Mouse (Mus musculus): ENCODE measurements around the gene Stk40. TPM values are rescaled to one million over a fixed set of nuclear protein-coding genes. Genes with fewer than 3 reads are reported as not detected.

Gene Stk40
- total and polyA plus RNA-seq, 3 experiments = 33.2 to 56.0 (median 43.0) TPM

DNA sequence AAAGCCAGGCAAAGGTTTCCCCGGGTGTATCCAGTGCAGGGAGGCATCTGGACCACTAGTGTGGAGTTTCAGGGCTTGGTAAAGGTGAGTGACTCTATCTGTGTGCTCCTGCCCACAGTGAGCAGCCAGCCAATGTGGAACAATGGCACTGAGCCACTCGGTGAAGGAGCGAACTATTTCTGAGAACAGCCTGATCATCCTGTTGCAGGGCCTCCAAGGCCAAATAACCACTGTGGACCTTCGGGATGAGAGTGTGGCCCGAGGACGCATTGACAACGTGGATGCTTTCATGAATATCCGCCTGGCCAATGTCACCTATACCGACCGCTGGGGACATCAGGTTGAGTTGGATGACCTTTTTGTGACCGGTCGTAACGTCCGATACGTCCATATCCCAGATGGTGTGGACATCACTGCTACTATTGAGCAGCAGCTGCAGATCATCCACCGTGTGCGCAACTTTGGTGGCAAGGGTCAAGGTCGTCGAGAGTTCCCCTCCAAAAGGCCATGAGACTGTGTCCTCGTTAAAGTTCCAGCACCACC, 6.0 kb upstream of the Stk40 start:
- DNase-seq = peak; percentile 30

DNA sequence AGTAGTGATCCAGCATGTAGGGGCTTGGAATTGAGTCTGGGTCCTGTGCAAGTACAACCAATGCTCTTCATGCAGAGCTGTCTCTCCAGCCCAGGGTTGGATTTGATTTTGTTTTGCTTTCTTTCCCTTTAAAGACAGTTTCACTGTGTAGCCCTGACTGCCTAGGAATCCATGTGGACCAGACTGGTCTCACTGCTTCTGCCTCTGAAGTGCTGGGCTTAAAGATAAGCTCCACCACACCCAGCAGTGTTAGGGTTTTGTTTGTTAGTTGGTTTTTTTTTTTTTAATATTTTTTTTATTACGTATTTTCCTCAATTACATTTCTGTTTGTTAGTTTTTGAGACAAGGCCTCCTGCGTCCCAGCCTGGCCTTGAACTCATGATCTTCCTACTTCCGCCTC, 4.4 kb upstream of the Stk40 start:
- DNase-seq = no peak

DNA sequence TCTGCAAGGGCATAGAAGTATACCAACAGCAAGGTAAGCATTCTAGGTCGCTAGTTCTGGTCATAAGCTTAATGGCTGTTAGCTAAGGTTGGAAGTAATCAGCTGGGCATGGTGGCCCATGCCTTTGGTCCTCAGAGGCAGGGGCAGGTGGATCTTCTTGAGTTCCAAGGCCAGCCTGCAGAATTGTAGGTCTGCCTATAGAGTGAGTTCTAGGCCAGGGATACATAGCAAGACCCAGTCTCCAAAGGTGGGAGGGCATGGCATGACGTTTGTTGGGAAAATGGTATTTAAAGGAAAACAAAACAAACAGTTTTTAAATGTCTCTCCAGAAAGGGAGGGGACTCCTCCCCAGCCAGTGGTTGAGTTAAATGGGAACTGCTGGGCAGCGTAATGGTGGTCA, 3.0 kb upstream of the Stk40 start:
- DNase-seq = no peak

DNA sequence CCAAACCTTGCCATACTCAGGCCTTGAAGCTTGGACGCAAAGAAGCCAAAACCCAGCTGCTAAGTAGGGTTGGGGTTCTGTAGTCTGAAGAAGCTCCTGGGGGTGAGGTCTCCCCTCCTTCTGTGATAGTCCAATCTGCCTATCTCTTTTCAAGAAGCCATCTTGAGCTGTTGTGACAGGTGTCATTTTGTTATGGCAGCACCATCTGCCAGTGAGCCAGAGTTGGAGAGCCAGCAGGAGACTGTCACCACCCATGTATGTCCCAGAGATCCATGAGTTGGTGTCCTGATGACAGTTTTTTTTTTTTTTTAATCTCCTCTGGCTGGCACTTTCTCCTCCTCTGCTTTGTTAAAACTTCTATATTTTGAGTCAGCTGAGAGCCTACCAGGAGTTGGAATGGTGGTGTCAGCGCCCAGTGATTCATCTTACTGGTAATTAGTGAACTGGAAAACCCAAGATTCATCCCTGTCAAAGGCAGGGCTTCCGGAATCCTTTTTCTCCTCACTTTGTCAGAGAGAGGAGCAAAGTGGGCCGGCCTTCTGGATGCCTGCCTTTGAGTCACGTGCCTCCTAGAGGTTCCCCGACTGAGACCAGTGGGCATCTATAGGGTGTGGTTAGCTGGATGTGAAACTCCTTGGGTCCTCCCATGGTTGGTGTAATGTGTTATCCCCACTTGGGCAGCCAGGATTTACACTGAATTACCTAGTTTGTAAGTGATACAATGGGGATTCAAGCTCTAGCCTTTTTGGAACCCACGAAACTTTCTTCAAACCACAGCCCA, 1.5 kb upstream of the Stk40 start:
- peak; percentile 57 for DNase-seq

DNA sequence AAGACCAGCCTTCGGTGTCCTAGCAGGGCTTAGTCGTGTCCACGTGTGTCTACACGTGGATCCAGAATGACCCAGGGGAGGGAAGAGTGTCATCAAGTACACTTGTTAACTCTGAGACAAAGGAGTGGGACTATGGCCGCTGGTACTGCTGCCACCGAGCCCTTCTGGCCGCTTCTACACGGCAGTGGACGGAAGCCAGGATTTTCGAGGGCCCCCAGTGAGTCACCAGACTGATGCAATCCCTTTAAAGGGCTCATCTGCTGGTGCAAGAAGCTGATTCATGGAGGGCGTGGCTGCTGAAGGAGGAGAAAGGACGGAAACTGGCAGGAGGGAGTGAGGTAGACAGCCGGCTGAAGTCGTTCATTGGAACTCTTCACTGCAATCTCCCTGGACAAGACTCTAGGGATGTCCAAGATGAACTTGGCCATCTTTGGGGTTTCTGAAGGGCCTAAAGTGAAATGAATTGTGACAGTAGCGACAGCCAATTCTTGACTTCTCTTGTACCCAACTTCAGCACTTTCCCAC, 638 bp upstream of the Stk40 start:
- peak; percentile 97 for DNase-seq

DNA sequence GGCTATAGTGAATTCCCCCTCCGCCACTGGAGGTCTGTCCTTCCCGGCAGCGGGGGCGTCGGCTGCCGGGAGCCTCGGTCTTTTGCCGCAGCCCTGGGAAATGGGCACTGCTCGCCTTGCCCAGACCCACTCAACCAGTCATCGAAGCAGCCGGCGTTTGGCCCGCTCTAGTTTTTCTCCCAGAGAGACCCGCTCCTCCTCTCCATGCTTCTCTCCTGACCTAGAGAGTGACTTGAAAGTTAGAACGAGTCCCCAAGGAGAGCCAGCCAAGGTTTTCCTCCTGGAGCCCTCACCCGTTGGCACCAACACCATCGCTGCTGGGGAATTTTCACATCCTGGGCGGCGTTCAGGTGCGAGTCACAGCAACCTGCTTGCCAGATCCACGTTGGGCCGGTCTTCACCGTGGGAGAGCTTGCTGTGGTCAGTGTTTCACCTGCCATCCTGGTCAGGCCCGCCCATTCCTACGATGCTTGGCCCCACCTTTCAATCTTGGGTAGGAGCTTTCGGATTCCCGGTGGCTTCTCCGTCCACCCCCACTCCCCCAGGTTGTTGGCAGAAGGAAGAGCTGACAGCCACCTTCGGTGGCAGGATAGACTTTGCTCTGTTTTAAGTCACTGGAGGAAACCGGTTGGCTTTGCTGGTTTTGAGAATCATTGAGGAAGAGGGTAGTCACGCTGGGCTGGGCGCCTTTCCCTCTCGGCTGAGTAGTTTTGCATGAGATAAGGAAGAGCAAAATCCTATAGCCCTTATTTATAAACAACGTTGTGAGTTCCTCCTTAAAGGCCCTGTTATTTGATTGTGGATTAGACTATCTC, 711 bp downstream of the Stk40 start:
- peak; percentile 61 for DNase-seq

DNA sequence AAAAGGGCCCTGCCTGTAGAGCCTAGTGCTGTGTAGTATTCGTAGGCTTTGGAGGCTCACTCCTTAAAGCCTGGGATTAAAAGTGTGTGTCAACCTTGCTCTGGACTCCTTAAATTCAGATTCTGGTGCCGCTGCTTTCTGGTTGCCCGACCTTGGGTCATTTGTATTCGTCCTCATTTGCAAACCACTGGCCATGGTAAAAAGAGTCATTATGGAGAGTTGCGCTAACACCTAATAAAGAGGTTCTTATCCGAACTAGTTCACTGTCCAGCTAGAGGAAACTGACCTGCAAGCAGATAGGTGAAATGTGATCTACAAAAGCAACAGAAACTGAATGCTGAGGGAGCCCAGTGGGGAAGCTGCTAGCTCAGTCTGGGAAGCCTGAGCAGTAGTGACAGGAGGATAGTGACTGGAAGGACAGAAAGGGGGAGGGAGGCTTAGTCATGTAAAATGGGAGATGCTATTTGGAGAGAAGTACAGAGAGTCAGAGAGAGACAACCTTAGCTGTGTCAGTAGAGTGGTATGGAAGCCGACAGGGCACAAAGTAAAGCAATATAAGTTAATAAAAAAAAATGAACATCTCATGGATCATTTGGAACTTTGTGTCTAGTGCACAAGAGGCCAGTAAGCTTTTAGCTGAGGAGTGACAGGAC, 1.5 kb downstream of the Stk40 start:
- DNase-seq = peak; percentile 47

DNA sequence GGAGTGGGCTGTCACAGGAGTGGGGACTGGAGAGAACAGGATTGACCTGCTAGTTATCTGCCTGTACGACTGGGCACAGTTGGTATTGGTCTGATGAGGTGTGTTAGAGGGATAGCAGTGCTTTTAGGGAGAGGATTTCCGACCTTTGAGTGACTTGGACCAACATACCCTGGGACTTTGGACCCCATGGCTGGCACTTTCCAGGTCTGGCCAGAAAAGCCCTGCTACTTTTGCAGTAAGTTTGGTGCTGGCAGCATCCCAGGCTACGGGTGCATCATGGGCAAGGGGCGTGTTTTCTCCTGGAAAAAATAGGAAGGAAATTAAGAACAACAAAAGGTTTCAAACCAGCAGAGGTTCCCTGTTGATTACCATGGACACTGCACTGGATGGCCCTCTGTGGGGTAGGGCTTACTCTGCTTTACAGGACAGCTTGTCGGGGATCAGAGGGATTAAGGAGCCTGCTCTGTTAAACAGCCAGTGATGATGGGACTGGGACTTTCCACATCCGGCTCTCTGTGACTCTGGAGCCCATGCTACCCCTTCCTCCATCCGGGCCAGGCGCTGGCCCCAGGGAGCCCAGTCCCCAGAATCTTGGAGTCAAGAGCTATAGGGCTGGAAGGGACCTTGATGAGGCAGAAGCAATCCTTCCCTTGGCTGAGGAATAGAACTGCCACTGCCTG, 4.4 kb downstream of the Stk40 start:
- peak; percentile 60 for DNase-seq

DNA sequence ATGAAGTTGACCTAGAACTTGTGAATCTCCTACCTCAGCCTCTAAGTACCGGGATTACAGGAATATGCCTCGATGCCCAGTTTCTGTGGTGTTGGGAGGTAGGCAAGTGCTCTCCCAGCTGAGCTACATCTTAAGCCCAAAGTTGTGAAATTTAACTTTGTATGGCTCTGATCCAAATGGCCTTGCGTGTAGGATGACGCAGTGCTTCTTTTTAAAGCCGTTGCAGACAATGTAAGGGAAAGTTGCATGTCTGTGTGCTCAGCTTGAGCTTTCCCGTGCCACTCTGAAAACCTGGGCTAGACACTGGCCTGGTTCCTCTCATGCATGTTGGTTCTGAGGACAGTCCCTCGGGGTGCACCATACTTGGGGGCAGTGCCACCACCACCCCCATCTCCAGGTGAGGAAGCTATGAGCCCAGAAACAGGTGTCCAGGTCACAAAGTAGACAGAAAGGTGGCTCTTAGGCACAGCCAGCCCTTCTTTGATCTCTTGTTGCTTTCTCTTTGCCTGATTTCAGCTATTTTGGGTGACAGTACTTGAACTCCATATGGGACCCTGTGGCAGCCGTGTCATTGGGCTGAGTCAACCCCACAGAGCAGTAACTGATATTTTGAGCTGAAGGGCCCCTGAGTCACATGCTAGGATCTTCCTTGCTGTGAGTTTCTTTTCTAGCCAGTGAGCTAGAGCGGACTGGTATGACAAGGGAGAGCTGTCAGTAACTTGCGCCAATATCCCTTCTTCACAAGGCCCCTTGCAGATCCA, 6.0 kb downstream of the Stk40 start:
- peak; percentile 77 for DNase-seq

DNA sequence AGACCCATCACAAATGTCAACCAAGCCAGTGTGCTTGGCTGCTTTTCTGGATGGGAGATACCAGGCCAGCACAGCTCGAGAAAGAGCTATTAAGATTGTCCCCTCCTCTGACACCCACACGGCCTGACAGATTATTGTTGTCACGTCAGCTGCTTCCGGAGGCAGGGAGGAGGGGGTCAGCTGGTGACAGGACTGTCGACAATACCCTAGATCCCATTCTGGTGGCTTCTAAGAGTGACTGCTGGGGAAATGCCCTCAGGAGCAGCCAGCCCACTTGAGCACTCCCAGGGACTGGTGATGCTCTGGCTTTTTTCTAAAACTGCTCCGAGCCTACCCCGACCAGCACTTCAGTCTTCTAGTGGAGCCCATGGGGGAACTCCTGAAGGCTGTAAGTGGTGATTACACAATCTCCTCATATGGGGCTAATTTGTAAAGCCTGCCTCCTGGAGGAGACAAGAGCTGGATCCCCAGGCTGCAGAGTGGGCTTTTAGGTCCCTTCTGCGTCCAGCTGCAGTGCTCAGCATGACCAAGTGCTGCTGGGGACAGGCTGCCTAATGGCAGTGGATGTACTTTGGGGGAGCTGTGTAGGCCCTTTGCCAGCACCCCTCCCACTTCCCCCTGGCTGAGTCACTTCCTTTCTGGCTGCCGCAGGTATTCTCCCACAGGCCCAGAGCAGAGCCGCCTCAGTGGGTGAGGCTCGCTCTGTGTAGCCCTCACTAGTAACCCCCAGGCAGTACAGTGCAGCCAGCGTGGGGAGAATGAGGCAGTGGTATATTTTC, 6.8 kb downstream of the Stk40 start:
- peak; percentile 92 for DNase-seq

DNA sequence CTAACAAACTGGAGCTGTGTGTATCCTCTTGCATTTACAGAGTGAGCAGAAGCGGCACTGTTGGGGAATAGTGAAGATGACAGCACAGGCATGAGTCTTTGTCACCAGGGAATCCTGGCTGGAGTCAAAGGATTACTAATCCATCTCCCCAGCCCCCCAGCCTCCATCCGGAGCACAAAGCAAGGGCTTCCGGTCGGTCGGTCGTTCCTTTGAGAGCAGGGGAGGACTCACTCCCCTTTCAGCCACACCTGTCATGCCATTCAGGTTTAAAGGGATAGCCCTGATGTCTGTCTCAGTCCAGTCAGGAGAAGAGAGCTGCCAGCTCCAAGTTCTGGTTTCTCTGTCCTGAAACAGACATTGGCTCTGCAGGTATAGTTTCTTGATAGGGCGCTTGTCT, 7.4 kb downstream of the Stk40 start:
- no peak for DNase-seq

DNA sequence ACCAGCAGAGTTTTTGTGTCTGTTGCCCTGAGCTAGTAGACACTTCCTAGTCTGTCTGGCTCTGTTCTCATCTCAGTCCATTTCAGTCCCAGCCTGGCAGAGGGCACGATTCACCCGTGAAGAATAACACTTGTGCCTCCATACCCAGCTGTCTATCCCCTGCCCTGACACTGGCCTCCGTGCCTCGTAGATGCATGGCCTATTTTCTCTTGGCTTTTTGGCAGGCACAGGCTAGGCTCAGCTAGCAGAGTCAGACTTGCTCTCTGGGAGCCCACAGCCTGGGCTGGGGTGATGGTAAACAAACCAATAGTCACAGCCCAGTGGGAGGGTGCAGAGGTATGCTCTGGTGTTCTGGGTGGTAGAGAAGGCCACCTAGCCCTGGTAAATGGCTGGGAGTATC, 9.5 kb downstream of the Stk40 start:
- no peak for DNase-seq

DNA sequence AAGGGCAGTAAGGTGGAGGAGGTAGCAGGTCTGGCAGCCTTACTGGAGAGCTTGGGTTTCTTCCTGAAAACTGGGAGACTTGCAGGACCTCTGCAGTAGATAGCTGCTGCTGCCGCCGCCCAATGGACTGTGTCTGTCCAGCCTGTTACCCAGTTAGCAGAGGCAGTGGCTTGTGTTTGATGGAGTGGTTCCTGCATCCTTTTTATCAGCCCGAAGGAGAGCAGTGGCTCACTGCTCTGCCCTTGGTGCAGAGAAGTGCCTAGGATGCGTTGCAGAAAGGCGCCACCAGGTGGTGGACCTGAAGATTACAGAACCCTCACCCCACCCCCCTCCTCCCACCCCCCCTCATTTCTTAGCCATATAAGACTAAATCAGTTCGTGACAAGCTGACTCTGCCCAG, 10.2 kb downstream of the Stk40 start:
- peak; percentile 72 for DNase-seq

DNA sequence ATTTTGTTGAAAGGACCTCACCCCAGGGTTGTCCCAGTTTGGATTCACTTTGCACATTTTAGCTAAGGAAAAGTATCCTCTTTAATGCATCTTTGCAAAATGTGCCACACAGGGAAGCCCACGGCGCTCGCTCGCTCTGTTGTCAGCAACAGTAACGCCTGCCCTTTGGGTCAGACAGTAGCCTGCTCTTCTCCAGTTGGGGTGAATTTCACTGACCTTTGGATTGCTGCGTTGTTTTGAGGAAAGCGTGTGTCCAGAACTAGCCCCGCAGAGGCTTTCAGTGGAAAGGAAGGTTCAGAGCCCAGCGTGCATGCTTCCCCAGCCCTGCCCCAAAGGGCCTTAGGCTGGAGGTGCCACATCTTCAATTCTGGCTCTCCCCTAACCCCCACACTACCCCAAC, 11.7 kb downstream of the Stk40 start:
- no peak for DNase-seq

DNA sequence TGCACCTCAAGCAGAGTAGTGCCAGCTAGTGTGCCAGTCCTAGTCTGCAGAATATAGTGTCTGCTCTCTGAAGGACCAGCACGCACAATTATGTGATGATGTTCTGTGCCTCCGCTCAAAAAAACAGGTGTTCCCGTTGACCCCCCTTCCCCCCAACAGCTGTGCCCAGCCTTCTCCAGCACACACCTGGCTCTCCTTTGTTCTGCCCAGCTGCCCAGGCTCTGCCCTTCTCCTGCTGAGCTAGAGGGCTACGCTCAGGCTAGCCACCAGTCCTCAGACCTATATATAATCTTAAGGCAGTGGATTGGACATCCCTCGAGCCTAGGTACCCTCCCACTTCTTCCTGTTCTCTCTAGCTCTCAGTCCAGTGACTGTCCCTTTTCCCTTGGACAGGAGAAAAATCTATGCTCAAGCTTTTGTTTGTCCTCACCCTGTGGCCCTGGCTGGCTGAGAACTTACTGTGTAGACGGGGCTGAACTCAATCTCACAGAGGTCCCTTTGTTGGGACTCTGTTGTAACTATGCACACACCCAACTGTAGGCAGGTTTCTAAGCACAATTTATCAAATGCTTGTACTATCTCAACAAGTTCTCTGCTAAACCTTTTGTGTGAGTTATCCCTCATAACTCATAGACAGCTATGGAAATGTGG, 12.2 kb downstream of the Stk40 start:
- no peak for DNase-seq

DNA sequence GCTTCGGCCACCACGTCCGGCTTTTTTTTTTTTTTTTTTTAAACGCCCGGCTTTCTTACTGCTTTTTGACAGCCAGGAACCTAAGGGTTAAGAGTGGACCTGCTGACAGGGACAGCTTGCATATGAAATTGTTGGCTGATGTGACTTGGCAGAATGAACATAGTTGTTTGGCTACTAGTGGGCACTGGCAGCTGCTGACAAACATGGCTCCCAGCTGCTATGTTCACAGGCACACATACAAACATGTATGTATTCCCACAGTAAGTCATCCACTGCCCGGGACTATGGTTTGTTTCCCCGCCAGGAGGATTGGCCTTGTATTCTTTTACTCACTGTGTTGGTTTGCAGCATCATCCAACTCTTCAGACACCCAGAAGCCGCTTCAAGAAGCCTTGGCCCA, 13.4 kb downstream of the Stk40 start:
- no peak for DNase-seq

DNA sequence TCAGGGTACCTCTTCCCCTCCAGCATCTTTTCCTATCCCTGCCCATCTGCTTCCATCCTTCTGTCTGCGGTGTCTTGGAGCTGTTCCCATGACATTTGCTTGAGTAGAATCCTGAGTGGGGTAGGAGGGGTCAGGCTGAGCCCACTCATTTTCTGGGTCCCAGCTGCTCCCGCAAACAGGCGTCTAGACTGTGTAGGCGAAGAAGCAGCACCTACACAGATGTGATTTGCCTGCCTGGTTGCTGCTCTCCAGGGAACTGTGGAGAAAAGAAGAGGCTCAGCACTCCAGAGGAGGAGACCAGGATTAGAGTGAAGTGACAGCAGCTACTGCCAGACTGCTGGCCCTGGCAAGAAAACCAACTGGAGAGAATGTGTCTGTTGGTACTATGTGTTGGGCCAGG, 14.9 kb downstream of the Stk40 start:
- DNase-seq = no peak

DNA sequence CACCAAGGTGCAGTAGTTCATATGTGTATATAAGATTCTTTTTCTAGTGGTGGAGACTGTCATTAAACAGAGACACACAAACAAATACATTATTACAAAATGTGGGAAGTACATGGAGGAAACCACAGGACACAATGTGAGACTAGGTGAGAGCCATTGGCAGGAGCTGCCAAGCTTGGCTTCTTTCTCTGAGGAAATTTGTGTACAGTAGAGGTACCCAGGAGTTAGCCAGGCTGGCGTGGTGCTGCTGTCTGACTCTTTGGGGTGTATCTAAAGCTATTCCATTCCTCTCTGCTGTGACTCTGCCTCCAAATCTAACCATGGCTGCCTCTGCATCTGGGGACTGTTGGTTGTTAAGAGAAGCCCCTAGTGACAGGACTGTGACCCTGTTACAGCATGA, 15.3 kb downstream of the Stk40 start:
- DNase-seq = no peak

DNA sequence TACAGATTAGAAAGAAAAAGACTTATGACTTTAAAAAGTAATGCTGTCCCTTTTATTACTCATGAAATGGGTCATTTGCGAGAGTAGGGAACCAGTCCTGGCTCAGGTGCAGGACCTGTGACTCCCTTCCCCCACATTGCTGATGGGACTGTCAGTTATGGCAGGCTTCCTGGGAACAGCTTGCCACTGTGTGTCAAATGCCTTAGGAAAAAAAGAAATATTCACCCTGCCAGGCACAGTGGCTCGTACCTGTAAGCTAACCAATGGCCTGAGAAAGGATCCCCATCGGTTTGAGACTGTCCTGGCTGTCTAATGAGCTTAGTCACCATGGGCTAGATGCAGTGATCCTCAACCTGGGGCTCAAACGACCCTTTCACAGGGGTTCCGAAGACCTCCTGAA, 16.3 kb downstream of the Stk40 start:
- DNase-seq = no peak

DNA sequence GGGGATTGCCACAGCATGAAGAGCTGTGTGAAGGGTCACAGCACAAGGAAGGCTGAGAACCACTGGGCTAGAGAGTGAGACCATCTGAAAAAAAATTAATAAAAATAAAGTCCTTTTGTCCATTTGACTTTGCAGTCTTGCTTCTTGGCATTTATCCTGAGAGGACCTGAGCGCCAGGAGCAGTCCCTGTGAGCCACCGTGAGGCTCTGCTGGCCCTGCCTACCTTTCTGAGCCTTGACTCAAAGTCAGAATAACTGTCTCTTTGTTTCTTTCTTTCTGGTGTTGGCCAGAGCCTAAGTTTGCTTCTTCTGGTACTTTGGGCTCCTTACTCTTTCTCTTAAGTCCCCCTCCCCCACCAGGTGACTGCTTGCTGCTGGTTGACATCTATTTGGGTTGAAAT, 16.7 kb downstream of the Stk40 start:
- no peak for DNase-seq

All from adrenal gland, adult 2 months (tissue).